Mouse (Mus musculus) hindbrain, embryonic 14.5 days (tissue): Measurements from ENCODE around the gene Ndufb3. TPM values are rescaled to one million over a fixed set of nuclear protein-coding genes. Genes with fewer than 3 reads are reported as not detected.
"Not testable (repeated sequence)": the region's sequence is repeated elsewhere in the genome, so short reads cannot be mapped to it uniquely, and the experiment has no call there.

Source experiments
- ATAC-seq: fragments of 200-750 bp; cut with Nextera tagmentation; 2 replicates; pipeline ENCODE4 v1.8.0; 2017; ENCODE audit warnings: moderate number of reproducible peaks, mild to moderate bottlenecking, moderate TSS enrichment, moderate library complexity; ENCODE audit not compliant: low FRiP score
- DNase-seq: peaks from one replicate; pipeline ENCODE4 v3.0.0-alpha.2; 2015; ENCODE audit warnings: low spot score
- H3K27ac ChIP-seq: fragments of 300-500 bp; sonication (generic); 2 replicates; pipeline ENCODE4 v1.5.1; 2014; ENCODE audit warnings: mild to moderate bottlenecking, moderate library complexity
- H3K27me3 ChIP-seq: fragments of 300-500 bp; sonication (generic); 2 replicates; pipeline ENCODE4 v1.6.1; 2014; ENCODE audit warnings: mild to moderate bottlenecking, low read length, mixed read lengths; ENCODE audit not compliant: control insufficient read depth, insufficient read depth
- H3K36me3 ChIP-seq: fragments of 300-500 bp; sonication (generic); replicated peaks from 2 replicates; pipeline ENCODE4 v1.6.1; 2014; ENCODE audit not compliant: control insufficient read depth, insufficient read depth
- H3K4me1 ChIP-seq: fragments of 300-500 bp; sonication (generic); replicated peaks from 2 replicates; pipeline ENCODE4 v1.6.1; 2014; ENCODE audit warnings: antibody characterized with exemption, low read length, mixed read lengths; ENCODE audit not compliant: control insufficient read depth, insufficient read depth
- H3K4me2 ChIP-seq: fragments of 300-500 bp; sonication (generic); replicated peaks from 2 replicates; pipeline ENCODE4 v1.6.1; 2014; ENCODE audit warnings: mild to moderate bottlenecking, moderate library complexity
- H3K4me3 ChIP-seq: fragments of 300-500 bp; sonication (generic); replicated peaks from 2 replicates; pipeline ENCODE4 v1.5.1; 2014; ENCODE audit warnings: mild to moderate bottlenecking, low read length
- H3K9ac ChIP-seq: fragments of 300-500 bp; sonication (generic); 2 replicates; pipeline ENCODE4 v1.6.1; 2014
- H3K9me3 ChIP-seq: fragments of 300-500 bp; sonication (generic); 2 replicates; pipeline ENCODE4 v1.6.1; 2016; ENCODE audit warnings: low read length; ENCODE audit not compliant: control insufficient read depth
- WGBS: fragments of 180-500 bp; shearing (Covaris S2); extraction: QIAGEN DNeasy Blood & Tissue Kit; methylation state at CpG from one replicate; pipeline ENCODE4 v1.1.7; 2014; 5-methylcytosine and 5-hydroxymethylcytosine counted together
- polyA plus RNA-seq: library from polyadenylated mRNA; unstranded; fragments of >200 nt; fragmentation: Nextera tagmentation; extraction: Ambion mirVana; gene quantifications from 2 replicates; pipeline ENCODE4 v1.2.1, GENCODE M21; 2014

Ndufb3 gene
- polyA plus RNA-seq, 1 experiment from 2014 or later = 220 TPM

GRCm38 (mm10) chr1:58582611-58583010 lies 3.6 kb upstream of the Ndufb3 start:
- ATAC-seq (no peak), DNase-seq (no peak)
- Histone ChIP-seq H3K4me1 (peaks cover 14% of the 10 kb centered on the region), H3K9ac (no peak overlapping the region), H3K4me2 (no peak overlapping the region), H3K36me3 (no peaks in the 10 kb centered on the region), H3K4me3 (no peak overlapping the region), H3K9me3 (no peaks in the 10 kb centered on the region), H3K27me3 (no peaks in the 10 kb centered on the region), H3K27ac (no peak overlapping the region)
- WGBS = 77% methylated on average over 1 of the region's 1 CpGs

- no peak for ATAC-seq
- no peak overlapping the region for H3K9ac ChIP-seq
- 85% methylated on average over 1 of the region's 1 CpGs for WGBS
Measured at GRCm38 (mm10) chr1:58584271-58584670, 1.9 kb upstream of the Ndufb3 start.

GRCm38 (mm10) chr1:58585373-58586170 lies 612 bp upstream of the Ndufb3 start:
- 7% methylated on average over 35 of the region's 36 CpGs for WGBS
- DNase-seq = no peak

More at GRCm38 (mm10) chr1:58584271-58584670, 1.9 kb upstream of the Ndufb3 start:
- no peak overlapping the region for H3K27ac ChIP-seq
- no peaks in the 10 kb centered on the region for H3K9me3 ChIP-seq
- H3K4me3 ChIP-seq = no peak overlapping the region
- DNase-seq = peak; percentile 42
- no peaks in the 10 kb centered on the region for H3K27me3 ChIP-seq
- peaks cover 14% of the 10 kb centered on the region for H3K4me1 ChIP-seq
- no peak overlapping the region for H3K4me2 ChIP-seq
- no peaks in the 10 kb centered on the region for H3K36me3 ChIP-seq

GRCm38 (mm10) chr1:58587491-58587890 lies 1.3 kb downstream of the Ndufb3 start:
- Histone ChIP-seq H3K4me2 (peak overlapping the region; percentile 62), H3K27me3 (no peaks in the 10 kb centered on the region), H3K36me3 (0 out of 2 replicates have a peak, but pooled peaks cover 6% of the 10 kb centered on the region), H3K4me1 (peaks cover 14% of the 10 kb centered on the region), H3K4me3 (no peak overlapping the region), H3K9ac (no peak overlapping the region), H3K9me3 (no peaks in the 10 kb centered on the region), H3K27ac (no peak overlapping the region)
- WGBS = 80% methylated on average over 1 of the region's 1 CpGs
- ATAC-seq = no peak
- no peak for DNase-seq

More at GRCm38 (mm10) chr1:58585373-58586170, 612 bp upstream of the Ndufb3 start:
- peak overlapping the region; percentile 70 for H3K4me3 ChIP-seq
- no peaks in the 10 kb centered on the region for H3K9me3 ChIP-seq
- H3K36me3 ChIP-seq = no peaks in the 10 kb centered on the region
- H3K9ac ChIP-seq = peak overlapping the region; percentile 81
- H3K4me1 ChIP-seq = peaks cover 14% of the 10 kb centered on the region
- H3K27ac ChIP-seq = peak overlapping the region; percentile 33; the same call in 1 of the 2 replicates
- peak; percentile 81 for ATAC-seq
- H3K27me3 ChIP-seq = no peaks in the 10 kb centered on the region
- peak overlapping the region; percentile 68 for H3K4me2 ChIP-seq

- H3K27ac ChIP-seq = no peak overlapping the region
- H3K4me2 ChIP-seq = no peak overlapping the region
- 88% methylated on average over 4 of the region's 4 CpGs for WGBS
- ATAC-seq (no peak), DNase-seq (no peak)
- H3K9me3 ChIP-seq = no peaks in the 10 kb centered on the region
- H3K9ac ChIP-seq = no peak overlapping the region
- H3K4me1 ChIP-seq = no peaks in the 10 kb centered on the region
- no peak overlapping the region for H3K4me3 ChIP-seq
- no peaks in the 10 kb centered on the region for H3K36me3 ChIP-seq
- no peaks in the 10 kb centered on the region for H3K27me3 ChIP-seq
Measured at GRCm38 (mm10) chr1:58602681-58603080, 16.5 kb downstream of the Ndufb3 start.

- 85% methylated on average over 4 of the region's 4 CpGs for WGBS
- Histone ChIP-seq H3K9ac (no peak overlapping the region), H3K27ac (no peak overlapping the region), H3K4me1 (no peaks in the 10 kb centered on the region), H3K4me2 (no peak overlapping the region), H3K9me3 (no peaks in the 10 kb centered on the region), H3K27me3 (no peaks in the 10 kb centered on the region), H3K36me3 (no peaks in the 10 kb centered on the region), H3K4me3 (no peak overlapping the region)
- no peak for ATAC-seq
- DNase-seq = no peak
Measured at GRCm38 (mm10) chr1:58603738-58604137, 17.6 kb downstream of the Ndufb3 start.

GRCm38 (mm10) chr1:58609591-58609990 lies 23.4 kb downstream of the Ndufb3 start:
- not testable (repeated sequence) for H3K27ac ChIP-seq, ATAC-seq, H3K36me3 ChIP-seq, H3K9ac ChIP-seq, H3K9me3 ChIP-seq, H3K4me2 ChIP-seq, H3K4me3 ChIP-seq, H3K4me1 ChIP-seq, DNase-seq, H3K27me3 ChIP-seq
- WGBS = 96% methylated on average over 5 of the region's 5 CpGs

GRCm38 (mm10) chr1:58610166-58610565 lies 24.0 kb downstream of the Ndufb3 start:
- 89% methylated on average over 1 of the region's 1 CpGs for WGBS
- no peak for DNase-seq

DNA sequence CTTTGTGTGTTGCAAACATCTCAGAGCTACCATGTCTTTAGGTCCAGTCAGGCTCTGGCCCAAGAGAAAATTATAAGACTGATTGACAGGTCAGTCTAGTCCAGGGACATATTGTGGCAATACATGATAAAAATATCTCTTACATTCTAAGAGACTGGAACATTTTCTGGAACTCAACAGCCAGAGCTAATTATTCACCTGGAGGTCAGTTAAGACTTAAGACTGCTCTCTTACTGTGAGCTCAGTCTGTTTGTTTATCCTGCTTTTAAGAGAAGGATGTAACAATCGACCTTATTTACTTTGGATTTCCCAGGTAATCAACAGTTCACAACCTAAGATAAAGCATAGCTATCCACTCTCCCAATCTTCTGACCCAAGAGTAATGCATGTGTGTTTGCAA lies 24.4 kb downstream of the Ndufb3 start:
- Histone ChIP-seq H3K4me3 (no peak overlapping the region), H3K27me3 (no peaks in the 10 kb centered on the region), H3K9me3 (no peaks in the 10 kb centered on the region), H3K4me2 (no peak overlapping the region), H3K9ac (no peak overlapping the region), H3K4me1 (no peaks in the 10 kb centered on the region), H3K36me3 (no peaks in the 10 kb centered on the region), H3K27ac (no peak overlapping the region)
- ATAC-seq (no peak), DNase-seq (no peak)
- WGBS = 58% methylated on average over 1 of the region's 1 CpGs

More at GRCm38 (mm10) chr1:58610166-58610565, 24.0 kb downstream of the Ndufb3 start:
- no peaks in the 10 kb centered on the region for H3K36me3 ChIP-seq
- H3K27me3 ChIP-seq = no peaks in the 10 kb centered on the region
- no peak for ATAC-seq
- no peaks in the 10 kb centered on the region for H3K9me3 ChIP-seq
- H3K9ac ChIP-seq = no peak overlapping the region
- no peak overlapping the region for H3K4me3 ChIP-seq
- H3K4me1 ChIP-seq = no peaks in the 10 kb centered on the region
- H3K27ac ChIP-seq = no peak overlapping the region
- H3K4me2 ChIP-seq = no peak overlapping the region
